In the genomic region with DNA sequence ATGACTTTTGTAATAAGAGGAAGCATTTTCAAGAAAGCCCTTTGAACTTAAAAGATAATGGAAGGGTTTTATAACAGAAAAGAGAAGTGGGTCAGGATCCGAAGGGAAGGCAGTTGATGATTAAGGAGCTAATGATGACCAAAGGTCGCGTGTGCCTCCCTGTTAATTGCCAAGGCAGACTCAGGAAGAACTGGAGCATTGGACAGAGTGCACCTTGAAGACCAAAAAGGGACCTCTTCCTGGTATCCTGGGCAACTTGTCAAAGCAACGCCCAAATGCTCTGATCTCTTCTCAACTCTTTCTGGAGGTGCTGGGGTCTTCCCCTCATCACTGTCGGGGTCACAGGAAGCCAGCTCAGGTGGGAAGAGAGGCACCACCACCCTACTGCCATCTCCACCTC, we compare ENCODE assay signal across 14 mouse cellular contexts. TPM values are rescaled to one million over a fixed set of nuclear protein-coding genes. Genes with fewer than 3 reads are reported as not detected.
"Had no signal": no experiment of that assay in that cellular context is flagged by ENCODE, and none has a peak within 500 bp of the region (broad histone marks: within the 10 kb centered on the region; RNA-seq: fewer than 3 reads in every experiment).

No protein-coding gene starts in this region.

- H3K36me3 ChIP-seq: liver, embryonic 15.5 days; midbrain, embryonic 13.5 days had no signal

- DNase-seq: left cerebral cortex, postnatal 4 days; lung, adult 2 months; lung, postnatal 36 days; right cerebral cortex, postnatal 14 days; thymus, postnatal 36 days had no signal

- H3K4me2 ChIP-seq: liver, embryonic 11.5 days; liver, embryonic 15.5 days; midbrain, embryonic 13.5 days had no signal

- H3K4me1 ChIP-seq: liver, embryonic 15.5 days had no signal

- H3K27ac ChIP-seq: hindbrain, postnatal 0 days; layer of hippocampus, adult 2 months; liver, embryonic 15.5 days; midbrain, embryonic 13.5 days had no signal

- H3K9me3 ChIP-seq: liver, embryonic 15.5 days; midbrain, embryonic 13.5 days had no signal

- H3K4me3 ChIP-seq: layer of hippocampus, adult 2 months; liver, embryonic 15.5 days; midbrain, embryonic 13.5 days had no signal

- ATAC-seq: hindbrain, postnatal 0 days; lung, postnatal 0 days; midbrain, embryonic 13.5 days had no signal

- H3K27me3 ChIP-seq: liver, embryonic 15.5 days had no signal

- H3K9ac ChIP-seq: liver, embryonic 15.5 days; midbrain, embryonic 13.5 days had no signal

RNA-seq across cellular contexts. Expression of a gene that starts 49.9 kb away (rescaled TPM):
- polyA plus RNA-seq: intestine, embryonic 14.5 days; liver, embryonic 11.5 days; liver, embryonic 15.5 days; lung, adult 2 months; lung, postnatal 0 days; stomach, embryonic 16.5 days; thymus, postnatal 0 days had no signal
